Mouse (Mus musculus) heart, embryonic 12.5 days (tissue): ENCODE measurements around the gene Ankrd66. TPM values are rescaled to one million over a fixed set of nuclear protein-coding genes. Genes with fewer than 3 reads are reported as not detected.

Source experiments
- ATAC-seq: fragments of 200-750 bp; cut with Nextera tagmentation; 2 replicates; pipeline ENCODE4 v1.8.0; 2017; ENCODE audit warnings: moderate TSS enrichment, moderate library complexity; ENCODE audit not compliant: insufficient number of reproducible peaks, low FRiP score
- H3K27ac ChIP-seq: fragments of 300-500 bp; sonication (generic); 2 replicates; pipeline ENCODE4 v1.5.1; 2016; ENCODE audit warnings: mild to moderate bottlenecking, moderate library complexity; ENCODE audit not compliant: poor library complexity, severe bottlenecking
- H3K27me3 ChIP-seq: fragments of 300-500 bp; sonication (generic); replicated peaks from 2 replicates; pipeline ENCODE4 v1.6.1; 2016; ENCODE audit warnings: mild to moderate bottlenecking, moderate library complexity
- H3K36me3 ChIP-seq: fragments of 300-500 bp; sonication (generic); 2 replicates; pipeline ENCODE4 v1.6.1; 2016; ENCODE audit warnings: mild to moderate bottlenecking, moderate library complexity
- H3K4me1 ChIP-seq: fragments of 300-500 bp; sonication (generic); replicated peaks from 2 replicates; pipeline ENCODE4 v1.6.1; 2016; ENCODE audit warnings: mild to moderate bottlenecking
- H3K4me2 ChIP-seq: fragments of 300-500 bp; sonication (generic); 2 replicates; pipeline ENCODE4 v1.6.1; 2016; ENCODE audit warnings: mild to moderate bottlenecking, moderate library complexity
- H3K4me3 ChIP-seq: fragments of 300-500 bp; sonication (generic); 2 replicates; pipeline ENCODE4 v1.5.1; 2016; ENCODE audit warnings: mild to moderate bottlenecking
- H3K9ac ChIP-seq: fragments of 300-500 bp; sonication (generic); 2 replicates; pipeline ENCODE4 v1.6.1; 2016; ENCODE audit warnings: mild to moderate bottlenecking, moderate library complexity
- H3K9me3 ChIP-seq: fragments of 300-500 bp; sonication (generic); replicated peaks from 2 replicates; pipeline ENCODE4 v1.6.1; 2016; ENCODE audit warnings: mild to moderate bottlenecking, moderate library complexity
- WGBS: fragments of 180-500 bp; shearing (Covaris S2); methylation state at CpG from one replicate; pipeline ENCODE4 v1.1.7; 2016; 5-methylcytosine and 5-hydroxymethylcytosine counted together
- polyA plus RNA-seq: library from polyadenylated mRNA; unstranded; fragments of >200 nt; fragmentation: Nextera tagmentation; extraction: Ambion mirVana; gene quantifications from 2 replicates; pipeline ENCODE4 v1.2.1, GENCODE M21; 2016

Ankrd66 gene
- polyA plus RNA-seq: not detected in 2 replicates

GRCm38 (mm10) chr17:43543539-43543938 is at the start of gene Ankrd66:
Ankrd66 (minus strand) TSS chr17:43543639.
- H3K4me1 ChIP-seq: 0 out of 2 replicates have a peak, but pooled peaks cover 3% of the 10 kb centered on the region
- H3K27me3 ChIP-seq: 0 out of 2 replicates have a peak, but pooled peaks cover 3% of the 10 kb centered on the region
- no peaks in the 10 kb centered on the region for H3K9me3 ChIP-seq
- no peak within 1 kb of the TSS for H3K27ac ChIP-seq
- no peaks in the 10 kb centered on the region for H3K36me3 ChIP-seq
- ATAC-seq: no peak
- WGBS: 23% methylated on average over 1 of the region's 1 CpGs
- no peak within 1 kb of the TSS for H3K4me2 ChIP-seq
- no peak within 1 kb of the TSS for H3K4me3 ChIP-seq
- no peak within 1 kb of the TSS for H3K9ac ChIP-seq

GRCm38 (mm10) chr17:43592296-43593291 is 49.2 kb upstream of the Ankrd66 start:
- no peak overlapping the region for H3K4me2 ChIP-seq
- H3K9me3 ChIP-seq: peaks cover 4% of the 10 kb centered on the region; the same call in 1 of the 2 replicates
- H3K4me3 ChIP-seq: no peak overlapping the region
- H3K27ac ChIP-seq: no peak overlapping the region
- H3K36me3 ChIP-seq: no peaks in the 10 kb centered on the region
- H3K9ac ChIP-seq: no peak overlapping the region
- H3K4me1 ChIP-seq: no peaks in the 10 kb centered on the region
- 79% methylated on average over 21 of the region's 21 CpGs for WGBS
- H3K27me3 ChIP-seq: no peaks in the 10 kb centered on the region
- no peak for ATAC-seq

- no peak for ATAC-seq
- Histone ChIP-seq H3K27ac (no peak overlapping the region), H3K4me2 (no peak overlapping the region), H3K9ac (no peak overlapping the region), H3K4me1 (no peaks in the 10 kb centered on the region), H3K9me3 (no peaks in the 10 kb centered on the region), H3K36me3 (no peaks in the 10 kb centered on the region), H3K4me3 (no peak overlapping the region), H3K27me3 (no peaks in the 10 kb centered on the region)
- 85% methylated on average over 5 of the region's 5 CpGs for WGBS
These were observed 47.1 kb upstream of the Ankrd66 start for GRCm38 (mm10) chr17:43590531-43590930.

GRCm38 (mm10) chr17:43589750-43590149 is 46.3 kb upstream of the Ankrd66 start:
- Histone ChIP-seq H3K9ac (no peak overlapping the region), H3K4me2 (no peak overlapping the region), H3K27ac (no peak overlapping the region), H3K36me3 (no peaks in the 10 kb centered on the region), H3K4me3 (no peak overlapping the region), H3K9me3 (no peaks in the 10 kb centered on the region), H3K27me3 (no peaks in the 10 kb centered on the region), H3K4me1 (no peaks in the 10 kb centered on the region)
- 87% methylated on average over 6 of the region's 6 CpGs for WGBS
- ATAC-seq: no peak

GRCm38 (mm10) chr17:43587278-43587677 is 43.8 kb upstream of the Ankrd66 start:
- Histone ChIP-seq H3K4me3 (no peak overlapping the region), H3K27me3 (no peaks in the 10 kb centered on the region), H3K27ac (no peak overlapping the region), H3K4me1 (0 out of 2 replicates have a peak, but pooled peaks cover 2% of the 10 kb centered on the region), H3K9ac (no peak overlapping the region), H3K36me3 (no peaks in the 10 kb centered on the region), H3K9me3 (no peaks in the 10 kb centered on the region), H3K4me2 (no peak overlapping the region)
- ATAC-seq: no peak
- 83% methylated on average over 2 of the region's 2 CpGs for WGBS

GRCm38 (mm10) chr17:43584771-43585170 is 41.3 kb upstream of the Ankrd66 start:
- 62% methylated on average over 7 of the region's 7 CpGs for WGBS
- H3K4me2 ChIP-seq: no peak overlapping the region
- H3K9ac ChIP-seq: no peak overlapping the region
- H3K4me1 ChIP-seq: peaks cover 22% of the 10 kb centered on the region
- H3K4me3 ChIP-seq: no peak overlapping the region
- no peaks in the 10 kb centered on the region for H3K36me3 ChIP-seq
- no peaks in the 10 kb centered on the region for H3K27me3 ChIP-seq
- no peak for ATAC-seq
- no peak overlapping the region for H3K27ac ChIP-seq
- no peaks in the 10 kb centered on the region for H3K9me3 ChIP-seq

- Histone ChIP-seq H3K4me1 (peaks cover 22% of the 10 kb centered on the region), H3K27ac (peak overlapping the region; percentile 25), H3K27me3 (no peaks in the 10 kb centered on the region), H3K9ac (no peak overlapping the region), H3K4me3 (no peak overlapping the region), H3K36me3 (no peaks in the 10 kb centered on the region), H3K9me3 (no peaks in the 10 kb centered on the region), H3K4me2 (peak overlapping the region; percentile 47)
- 17% methylated on average over 8 of the region's 8 CpGs for WGBS
- ATAC-seq: peak; percentile 81
These were observed 37.6 kb upstream of the Ankrd66 start for GRCm38 (mm10) chr17:43581012-43581467.

- Histone ChIP-seq H3K4me2 (peak overlapping the region; percentile 47), H3K4me3 (no peak overlapping the region), H3K9me3 (no peaks in the 10 kb centered on the region), H3K36me3 (no peaks in the 10 kb centered on the region), H3K27ac (peak overlapping the region; percentile 25; the same call in 1 of the 2 replicates), H3K4me1 (peaks cover 22% of the 10 kb centered on the region), H3K9ac (no peak overlapping the region), H3K27me3 (no peaks in the 10 kb centered on the region)
- WGBS: 22% methylated on average over 3 of the region's 3 CpGs
- no peak for ATAC-seq
These were observed 37.0 kb upstream of the Ankrd66 start for GRCm38 (mm10) chr17:43580456-43580855.

- no peak overlapping the region for H3K4me3 ChIP-seq
- H3K27ac ChIP-seq: no peak overlapping the region
- H3K36me3 ChIP-seq: no peaks in the 10 kb centered on the region
- H3K9me3 ChIP-seq: no peaks in the 10 kb centered on the region
- no peaks in the 10 kb centered on the region for H3K4me1 ChIP-seq
- no peak overlapping the region for H3K4me2 ChIP-seq
- no peak for ATAC-seq
- 43% methylated on average over 3 of the region's 3 CpGs for WGBS
- H3K27me3 ChIP-seq: no peaks in the 10 kb centered on the region
- no peak overlapping the region for H3K9ac ChIP-seq
These were observed 30.2 kb upstream of the Ankrd66 start for GRCm38 (mm10) chr17:43573624-43574073.

GRCm38 (mm10) chr17:43569287-43569686 is 25.8 kb upstream of the Ankrd66 start:
- no peak overlapping the region for H3K4me2 ChIP-seq
- H3K27ac ChIP-seq: no peak overlapping the region
- no peaks in the 10 kb centered on the region for H3K36me3 ChIP-seq
- no peaks in the 10 kb centered on the region for H3K27me3 ChIP-seq
- 65% methylated on average over 7 of the region's 7 CpGs for WGBS
- H3K9ac ChIP-seq: no peak overlapping the region
- H3K4me3 ChIP-seq: no peak overlapping the region
- H3K9me3 ChIP-seq: no peaks in the 10 kb centered on the region
- peaks cover 3% of the 10 kb centered on the region; the same call in 1 of the 2 replicates for H3K4me1 ChIP-seq
- no peak for ATAC-seq
